Mouse (Mus musculus) thymus, adult 2 months (tissue): ENCODE data around the gene Bcl2l12.

Source experiments
- CTCF ChIP-seq: fragments of 200-500 bp; IDR thresholded peaks from 2 replicates; pipeline ENCODE4 v1.5.1; 2012; ENCODE audit warnings: mild to moderate bottlenecking, control low read depth, low read length, moderate library complexity, borderline replicate concordance; ENCODE audit not compliant: control insufficient read depth, poor library complexity, insufficient read depth; ENCODE audit errors: extremely low read depth
- POLR2A ChIP-seq: fragments of 200-500 bp; IDR thresholded peaks from 2 replicates; pipeline ENCODE4 v1.6.1; 2012; ENCODE audit warnings: mild to moderate bottlenecking, low read length, control low read depth, moderate library complexity; ENCODE audit not compliant: control insufficient read depth, poor library complexity, insufficient read depth; ENCODE audit errors: extremely low read depth

GRCm38 (mm10) chr7:44956266-44956665 lies 42.2 kb downstream of the Bcl2l12 start:
- TF ChIP-seq CTCF (no peak), POLR2A (no peak)
